ENCODE assay signal across 8 mouse cellular contexts in the genomic region with DNA sequence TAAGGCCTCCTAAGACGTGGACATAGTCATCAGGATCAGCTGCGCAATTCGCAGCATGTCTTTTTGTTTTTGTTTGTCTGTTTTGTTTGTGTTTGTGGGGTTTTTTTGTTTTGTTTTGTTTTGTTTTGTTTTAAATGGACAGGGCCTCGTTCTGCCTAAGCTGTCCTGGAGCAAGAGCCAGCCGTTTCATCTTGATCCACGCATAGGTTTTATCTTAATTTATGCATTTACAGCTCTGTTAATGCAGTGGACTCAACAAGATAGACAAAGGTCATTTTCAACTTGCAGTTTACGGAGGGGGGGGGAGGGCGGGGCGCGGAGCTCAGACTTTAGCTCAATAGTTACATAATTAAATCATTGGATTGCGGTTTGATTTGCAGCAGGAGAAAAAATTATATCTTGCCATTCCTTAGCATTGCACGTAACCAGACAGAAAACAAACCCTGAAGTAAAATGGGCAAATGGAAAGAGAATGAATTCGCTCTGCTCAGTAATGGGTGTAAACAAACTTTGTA. TPM values are rescaled to one million over a fixed set of nuclear protein-coding genes. Genes with fewer than 3 reads are reported as not detected.
DNase-seq lines count a peak whose midpoint lies in the region; ATAC-seq and TF ChIP-seq lines count a peak whose summit lies in the region.

No protein-coding gene starts in this region.

- 79% methylated on average over 13 of the region's 13 CpGs for WGBS in forebrain, embryonic 12.5 days
- WGBS in forebrain, postnatal 0 days = 81% methylated on average over 13 of the region's 13 CpGs
- 27% methylated on average over 13 of the region's 13 CpGs for WGBS in liver, adult 2 months
- WGBS in intestine, embryonic 16.5 days = 61% methylated on average over 13 of the region's 13 CpGs
- 85% methylated on average over 13 of the region's 13 CpGs for WGBS in neural tube, embryonic 15.5 days

- no peaks in the 10 kb centered on the region for H3K9me3 ChIP-seq in forebrain, embryonic 12.5 days
- H3K9me3 ChIP-seq in forebrain, postnatal 0 days (ENCODE audit: low read length) = no peaks in the 10 kb centered on the region
- H3K9me3 ChIP-seq in intestine, embryonic 16.5 days (ENCODE audit: control insufficient read depth, low read length) = no peaks in the 10 kb centered on the region
- no peaks in the 10 kb centered on the region for H3K9me3 ChIP-seq in neural tube, embryonic 15.5 days (replicated peaks)

- peak overlapping the region; percentile 72 for H3K4me2 ChIP-seq in forebrain, embryonic 12.5 days
- no peak overlapping the region for H3K4me2 ChIP-seq in forebrain, postnatal 0 days (ENCODE audit: low read depth)
- peak overlapping the region; percentile 88 for H3K4me2 ChIP-seq in intestine, embryonic 16.5 days (ENCODE audit: low read depth, low read length)
- peak overlapping the region; percentile 67; the same call in 1 of the 2 replicates for H3K4me2 ChIP-seq in neural tube, embryonic 15.5 days

- no peak overlapping the region for H3K9ac ChIP-seq in forebrain, embryonic 12.5 days
- no peak overlapping the region for H3K9ac ChIP-seq in forebrain, postnatal 0 days
- H3K9ac ChIP-seq in liver, adult 2 months (ENCODE audit: low read depth, low read length) = peak overlapping the region; percentile 73
- peak overlapping the region; percentile 78; the same call in 1 of the 2 replicates for H3K9ac ChIP-seq in intestine, embryonic 16.5 days (ENCODE audit: low read depth, low read length)
- no peak overlapping the region for H3K9ac ChIP-seq in neural tube, embryonic 15.5 days (replicated peaks)

- TF ChIP-seq CTCF in forebrain, postnatal 0 days (IDR thresholded peaks at IDR 0.05; ENCODE audit: low read depth) = no peak
- TF ChIP-seq CTCF in liver, adult 2 months (IDR thresholded peaks at IDR 0.05; ENCODE audit: low read depth, low read length) = no peak

- H3K4me1 ChIP-seq in forebrain, embryonic 12.5 days = peaks cover 18% of the 10 kb centered on the region
- no peaks in the 10 kb centered on the region for H3K4me1 ChIP-seq in forebrain, postnatal 0 days (ENCODE audit: insufficient read depth)
- peaks cover 13% of the 10 kb centered on the region for H3K4me1 ChIP-seq in liver, adult 2 months (ENCODE audit: control insufficient read depth, insufficient read depth, low read length)
- H3K4me1 ChIP-seq in intestine, embryonic 16.5 days (ENCODE audit: control insufficient read depth, insufficient read depth, low read length) = peaks cover 2% of the 10 kb centered on the region; the same call in 1 of the 2 replicates
- H3K4me1 ChIP-seq in neural tube, embryonic 15.5 days = peaks cover 8% of the 10 kb centered on the region

- H3K79me2 ChIP-seq in liver, adult 2 months (ENCODE audit: control insufficient read depth, insufficient read depth, low read length) = peaks cover 5% of the 10 kb centered on the region; the same call in 1 of the 2 replicates

- H3K27ac ChIP-seq in forebrain, embryonic 12.5 days = no peak overlapping the region
- H3K27ac ChIP-seq in forebrain, postnatal 0 days (ENCODE audit: low read depth, low read length) = no peak overlapping the region
- H3K27ac ChIP-seq in liver, adult 2 months (replicated peaks; ENCODE audit: insufficient read depth, low read depth, low read length) = peak overlapping the region; percentile 96
- H3K27ac ChIP-seq in intestine, embryonic 16.5 days (ENCODE audit: low read length) = peak overlapping the region; percentile 98
- H3K27ac ChIP-seq in neural tube, embryonic 15.5 days (replicated peaks) = no peak overlapping the region

- no peak for TF ChIP-seq POLR2A in liver, adult 2 months (IDR thresholded peaks at IDR 0.05; ENCODE audit: extremely low read depth, insufficient read depth, low read length)

- ATAC-seq in forebrain, embryonic 12.5 days (ENCODE audit: low FRiP score) = no peak
- no peak for ATAC-seq in forebrain, postnatal 0 days
- peak; percentile 74 for ATAC-seq in intestine, embryonic 16.5 days
- no peak for ATAC-seq in neural tube, embryonic 15.5 days (ENCODE audit: low FRiP score)

- no peaks in the 10 kb centered on the region for H3K27me3 ChIP-seq in forebrain, embryonic 12.5 days
- H3K27me3 ChIP-seq in forebrain, postnatal 0 days (ENCODE audit: insufficient read depth, low read length) = no peaks in the 10 kb centered on the region
- no peaks in the 10 kb centered on the region for H3K27me3 ChIP-seq in liver, adult 2 months (ENCODE audit: control insufficient read depth, insufficient read depth, low read length)
- H3K27me3 ChIP-seq in intestine, embryonic 16.5 days (replicated peaks; ENCODE audit: control insufficient read depth, insufficient read depth, low read length) = no peaks in the 10 kb centered on the region
- H3K27me3 ChIP-seq in neural tube, embryonic 15.5 days (replicated peaks) = no peaks in the 10 kb centered on the region

- H3K36me3 ChIP-seq in forebrain, embryonic 12.5 days (replicated peaks) = no peaks in the 10 kb centered on the region
- no peaks in the 10 kb centered on the region for H3K36me3 ChIP-seq in forebrain, postnatal 0 days (ENCODE audit: insufficient read depth)
- no peaks in the 10 kb centered on the region for H3K36me3 ChIP-seq in liver, adult 2 months (ENCODE audit: control insufficient read depth, insufficient read depth, low read length)
- H3K36me3 ChIP-seq in intestine, embryonic 16.5 days (ENCODE audit: control insufficient read depth, insufficient read depth, low read length) = no peaks in the 10 kb centered on the region
- H3K36me3 ChIP-seq in neural tube, embryonic 15.5 days = no peaks in the 10 kb centered on the region

- H3K4me3 ChIP-seq in forebrain, embryonic 12.5 days (replicated peaks) = no peak overlapping the region
- H3K4me3 ChIP-seq in forebrain, postnatal 0 days (ENCODE audit: low read depth, low read length) = no peak overlapping the region
- H3K4me3 ChIP-seq in liver, adult 2 months (ENCODE audit: insufficient read depth, low read depth, low read length) = peak overlapping the region; percentile 64
- peak overlapping the region; percentile 65 for H3K4me3 ChIP-seq in intestine, embryonic 16.5 days (ENCODE audit: low read length)
- no peak overlapping the region for H3K4me3 ChIP-seq in neural tube, embryonic 15.5 days (replicated peaks)

- DNase-seq in forebrain, postnatal 0 days = no peak
- DNase-seq in liver, adult 2 months (ENCODE audit: extremely low read depth, low read depth, low spot score) = peak; percentile 71
- DNase-seq in liver = no peak
- DNase-seq in adrenal gland, postnatal 10 days = no peak
- no peak for DNase-seq in retina, embryonic 14.5 days (ENCODE audit: low spot score)

RNA-seq across cellular contexts. Expression of gene Galm, which starts 1.3 kb away (rescaled TPM):
- polyA plus RNA-seq in forebrain, embryonic 12.5 days (2016; fragmentation: Nextera tagmentation; extraction: Ambion mirVana) = 9.6 and 12.3 TPM in 2 replicates
- total RNA-seq in forebrain, postnatal 0 days (2014; rRNA removed) = 2.0 and 2.2 TPM in 2 replicates
- 1.7 and 2.0 TPM in 2 replicates for polyA plus RNA-seq in forebrain, postnatal 0 days (2015; fragmentation: Nextera tagmentation; extraction: Ambion mirVana)
- 68.6 and 70.5 TPM in 2 replicates for total RNA-seq in liver, adult 2 months (2014; rRNA removed)
- 81.2 and 98.5 TPM in 2 replicates for polyA plus RNA-seq in liver, adult 2 months (2012; rRNA removed)
- polyA plus RNA-seq in intestine, embryonic 16.5 days (2015; fragmentation: Nextera tagmentation; extraction: Ambion mirVana) = 101 and 113 TPM in 2 replicates
- polyA plus RNA-seq in neural tube, embryonic 15.5 days (2015; fragmentation: Nextera tagmentation; extraction: Ambion mirVana) = 1.9 and 4.0 TPM in 2 replicates
- total RNA-seq in adrenal gland, postnatal 10 days (2021) = 10 to 100 TPM; 24.7 to 32.1 TPM

Comparison
In these comparisons a context has a peak if more than half of its experiments do, and no peak if none do; other contexts are left out.
1. H3K27ac ChIP-seq: peak in liver, adult 2 months (single experiment) and intestine, embryonic 16.5 days (single experiment); none in forebrain, embryonic 12.5 days (single experiment), forebrain, postnatal 0 days (single experiment) and neural tube, embryonic 15.5 days (single experiment).
2. H3K4me3 ChIP-seq: peak in liver, adult 2 months (single experiment) and intestine, embryonic 16.5 days (single experiment); none in forebrain, embryonic 12.5 days (single experiment), forebrain, postnatal 0 days (single experiment) and neural tube, embryonic 15.5 days (single experiment).
3. H3K9ac ChIP-seq: peak in liver, adult 2 months (single experiment) and intestine, embryonic 16.5 days (single experiment); none in forebrain, embryonic 12.5 days (single experiment), forebrain, postnatal 0 days (single experiment) and neural tube, embryonic 15.5 days (single experiment).